Mouse (Mus musculus) hindbrain, embryonic 11.5 days (tissue): Measurements from ENCODE around the gene Gm5662. TPM values are rescaled to one million over a fixed set of nuclear protein-coding genes. Genes with fewer than 3 reads are reported as not detected.
"Not testable (repeated sequence)": the region's sequence is repeated elsewhere in the genome, so short reads cannot be mapped to it uniquely, and the experiment has no call there.

Experiments used
- ATAC-seq: fragments of 200-750 bp; cut with Nextera tagmentation; 2 replicates; pipeline ENCODE4 v1.8.0; 2017; ENCODE audit warnings: mild to moderate bottlenecking, moderate TSS enrichment, moderate library complexity; ENCODE audit not compliant: low FRiP score
- DNase-seq: peaks from one replicate; pipeline ENCODE4 v3.0.0-alpha.2; 2015; ENCODE audit warnings: low spot score
- H3K27ac ChIP-seq: fragments of 300-500 bp; sonication (generic); 2 replicates; pipeline ENCODE4 v1.5.1; 2014; ENCODE audit warnings: mild to moderate bottlenecking, low read depth, low read length
- H3K27me3 ChIP-seq: fragments of 300-500 bp; sonication (generic); 2 replicates; pipeline ENCODE4 v1.6.1; 2014; ENCODE audit warnings: mild to moderate bottlenecking, low read length, moderate library complexity, mixed read lengths; ENCODE audit not compliant: control insufficient read depth, insufficient read depth
- H3K36me3 ChIP-seq: fragments of 300-500 bp; sonication (generic); 2 replicates; pipeline ENCODE4 v1.6.1; 2014; ENCODE audit warnings: mild to moderate bottlenecking, low read length, moderate library complexity, mixed read lengths; ENCODE audit not compliant: control insufficient read depth, insufficient read depth
- H3K4me1 ChIP-seq: fragments of 300-500 bp; sonication (generic); replicated peaks from 2 replicates; pipeline ENCODE4 v1.6.1; 2014; ENCODE audit warnings: low read length, mixed read lengths; ENCODE audit not compliant: control insufficient read depth, insufficient read depth
- H3K4me2 ChIP-seq: fragments of 300-500 bp; sonication (generic); replicated peaks from 2 replicates; pipeline ENCODE4 v1.6.1; 2014; ENCODE audit warnings: mild to moderate bottlenecking, low read depth, low read length
- H3K4me3 ChIP-seq: fragments of 300-500 bp; sonication (generic); 2 replicates; pipeline ENCODE4 v1.5.1; 2014; ENCODE audit warnings: low read depth, low read length
- H3K9ac ChIP-seq: fragments of 300-500 bp; sonication (generic); 2 replicates; pipeline ENCODE4 v1.6.1; 2014; ENCODE audit warnings: low read depth, low read length
- H3K9me3 ChIP-seq: fragments of 300-500 bp; sonication (generic); 2 replicates; pipeline ENCODE4 v1.6.1; 2016; ENCODE audit warnings: low read length; ENCODE audit not compliant: control insufficient read depth
- WGBS: fragments of 180-500 bp; shearing (Covaris S2); extraction: QIAGEN DNeasy Blood & Tissue Kit; methylation state at CpG from one replicate; pipeline ENCODE4 v1.1.7; 2014; 5-methylcytosine and 5-hydroxymethylcytosine counted together
- polyA plus RNA-seq: library from polyadenylated mRNA; unstranded; fragments of >200 nt; fragmentation: Nextera tagmentation; extraction: Ambion mirVana; gene quantifications from 2 replicates; pipeline ENCODE4 v1.2.1, GENCODE M21; 2014

Gm5662 gene
- polyA plus RNA-seq = not detected in 2 replicates

DNA sequence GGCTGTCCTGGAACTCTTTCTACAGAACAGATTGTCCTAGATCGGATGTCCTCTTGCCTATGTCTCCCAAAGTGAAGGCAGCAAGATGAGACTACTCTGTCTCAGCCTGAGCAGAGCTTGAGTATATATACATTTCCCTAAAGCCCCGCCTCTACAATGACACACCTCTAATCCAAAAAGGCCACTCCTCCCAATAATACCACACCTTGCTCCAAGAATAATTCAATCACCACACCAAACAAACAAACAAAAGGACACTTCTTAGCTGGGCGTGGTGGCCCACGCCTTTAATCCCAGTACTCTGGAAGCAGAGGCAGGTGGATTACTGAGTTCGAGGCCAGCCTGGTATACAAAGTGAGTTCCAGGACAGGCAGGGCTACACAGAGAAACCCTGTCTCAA, at the start of gene Gm5662:
Gene Gm5662 (minus strand): TSS at position 101 of the 400 bp plus-strand sequence.
- not testable (repeated sequence) for H3K4me1 ChIP-seq, ATAC-seq, H3K27me3 ChIP-seq, H3K36me3 ChIP-seq, H3K4me2 ChIP-seq, DNase-seq, H3K4me3 ChIP-seq, H3K9ac ChIP-seq, H3K9me3 ChIP-seq, H3K27ac ChIP-seq
- WGBS = 88% methylated on average over 5 of the region's 5 CpGs

DNA sequence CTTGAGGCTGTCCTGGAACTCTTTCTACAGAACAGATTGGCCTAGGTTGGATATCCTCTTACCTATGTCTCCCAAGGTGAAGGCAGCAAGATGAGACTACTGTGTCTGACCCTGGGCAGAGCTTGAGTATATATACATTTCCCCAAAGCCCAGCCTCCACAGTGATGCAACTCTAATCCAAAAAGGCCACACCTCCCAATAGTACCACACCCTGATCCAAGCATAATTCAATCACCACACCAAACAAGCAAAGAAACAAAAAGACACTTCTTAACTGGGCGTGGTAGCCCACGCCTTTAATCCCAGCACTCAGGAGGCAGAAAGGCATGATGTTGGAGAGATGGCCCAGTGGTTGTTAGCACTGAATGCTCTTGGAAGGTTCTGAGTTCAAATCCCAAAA, 49.6 kb upstream of the Gm5662 start, which contains the start of gene Gm5039:
Gene Gm5039 (minus strand): TSS at position 101 of the 400 bp plus-strand sequence.
- H3K36me3 ChIP-seq, H3K4me3 ChIP-seq, ATAC-seq, H3K4me1 ChIP-seq, H3K27me3 ChIP-seq, DNase-seq, H3K27ac ChIP-seq, H3K9ac ChIP-seq, H3K9me3 ChIP-seq, H3K4me2 ChIP-seq: not testable (repeated sequence)
- 94% methylated on average over 2 of the region's 2 CpGs for WGBS

GRCm38 (mm10) chr12:88314556-88314955, 40.3 kb upstream of the Gm5662 start:
- no peak overlapping the region for H3K4me2 ChIP-seq
- no peak for DNase-seq
- no peak overlapping the region for H3K9ac ChIP-seq
- no peaks in the 10 kb centered on the region for H3K36me3 ChIP-seq
- H3K27ac ChIP-seq = no peak overlapping the region
- no peak for ATAC-seq
- no peaks in the 10 kb centered on the region for H3K4me1 ChIP-seq
- WGBS = 87% methylated on average over 3 of the region's 3 CpGs
- no peaks in the 10 kb centered on the region for H3K27me3 ChIP-seq
- no peak overlapping the region for H3K4me3 ChIP-seq
- no peaks in the 10 kb centered on the region for H3K9me3 ChIP-seq

DNA sequence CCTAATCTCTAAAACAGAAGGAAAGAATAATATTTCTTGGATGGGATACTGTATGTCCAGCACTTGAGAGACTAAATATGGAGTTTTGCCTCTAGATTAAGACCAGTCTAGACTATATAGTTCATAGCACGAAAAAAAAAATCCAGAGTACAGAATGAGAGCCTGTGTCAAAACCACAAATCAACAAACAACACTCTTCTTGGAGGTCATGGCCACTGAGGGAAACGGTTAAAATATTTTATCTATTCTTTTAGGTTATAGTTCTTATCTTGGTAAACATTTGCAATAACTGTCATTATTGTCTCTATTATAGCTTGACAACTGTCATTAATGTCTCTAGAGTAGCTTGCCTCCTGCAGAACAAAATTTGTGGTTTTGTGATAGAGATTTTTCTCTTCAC, 22.9 kb upstream of the Gm5662 start:
- H3K27ac ChIP-seq, ATAC-seq, H3K4me1 ChIP-seq, H3K9ac ChIP-seq, H3K4me3 ChIP-seq, H3K27me3 ChIP-seq, DNase-seq, H3K36me3 ChIP-seq, H3K4me2 ChIP-seq, H3K9me3 ChIP-seq: not testable (repeated sequence)
- 82% methylated on average over 2 of the region's 2 CpGs for WGBS

GRCm38 (mm10) chr12:88293082-88293481, 18.8 kb upstream of the Gm5662 start:
- not testable (repeated sequence) for H3K4me1 ChIP-seq, H3K36me3 ChIP-seq, H3K4me2 ChIP-seq, H3K27ac ChIP-seq, DNase-seq, H3K4me3 ChIP-seq, H3K9me3 ChIP-seq, H3K9ac ChIP-seq, ATAC-seq, H3K27me3 ChIP-seq
- 81% methylated on average over 4 of the region's 4 CpGs for WGBS

GRCm38 (mm10) chr12:88285224-88285623, 10.9 kb upstream of the Gm5662 start:
- H3K4me2 ChIP-seq, H3K9ac ChIP-seq, H3K27me3 ChIP-seq, H3K36me3 ChIP-seq, H3K4me3 ChIP-seq, DNase-seq, H3K27ac ChIP-seq, H3K4me1 ChIP-seq, ATAC-seq, H3K9me3 ChIP-seq: not testable (repeated sequence)
- 98% methylated on average over 5 of the region's 5 CpGs for WGBS

GRCm38 (mm10) chr12:88257241-88257640, 17.1 kb downstream of the Gm5662 start:
- no peak overlapping the region for H3K4me3 ChIP-seq
- no peak overlapping the region for H3K27ac ChIP-seq
- ATAC-seq (0 out of 2 replicates have a peak, but pooled peaks have one; percentile 4), DNase-seq (no peak)
- no peaks in the 10 kb centered on the region for H3K4me1 ChIP-seq
- H3K36me3 ChIP-seq = no peaks in the 10 kb centered on the region
- no peaks in the 10 kb centered on the region for H3K27me3 ChIP-seq
- no peak overlapping the region for H3K9ac ChIP-seq
- no peak overlapping the region for H3K4me2 ChIP-seq
- H3K9me3 ChIP-seq = no peaks in the 10 kb centered on the region
- WGBS = 52% methylated on average over 1 of the region's 1 CpGs

- not testable (repeated sequence) for ATAC-seq
These were observed 18.4 kb downstream of the Gm5662 start for GRCm38 (mm10) chr12:88255917-88256316.

DNA sequence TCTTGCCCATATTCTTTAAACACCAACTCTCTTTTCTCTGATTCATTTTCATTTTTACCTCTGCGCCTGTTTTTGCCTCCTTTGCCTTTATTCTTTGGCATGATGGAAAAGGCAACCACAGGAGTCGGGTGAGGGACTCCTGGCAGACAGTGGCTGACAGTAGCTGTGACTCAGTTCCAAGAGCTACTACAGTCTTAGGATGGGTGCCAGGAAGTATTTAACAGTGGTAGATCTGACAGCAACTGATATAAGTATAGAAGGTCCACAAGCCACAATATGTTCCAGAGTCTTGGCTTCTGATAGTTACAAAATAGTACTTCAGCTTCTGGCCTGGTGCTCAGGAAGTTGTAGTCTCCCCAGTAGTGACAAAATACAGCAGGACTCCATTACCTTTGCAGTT, 24.3 kb downstream of the Gm5662 start, which contains the start of gene Gm8332:
Gene Gm8332 (minus strand): TSS at position 101 of the 400 bp plus-strand sequence.
- not testable (repeated sequence) for H3K9ac ChIP-seq, H3K4me1 ChIP-seq, H3K9me3 ChIP-seq, H3K27me3 ChIP-seq, H3K27ac ChIP-seq, H3K4me3 ChIP-seq, H3K4me2 ChIP-seq, ATAC-seq, DNase-seq, H3K36me3 ChIP-seq
- 92% methylated on average over 1 of the region's 2 CpGs for WGBS

More at GRCm38 (mm10) chr12:88255917-88256316, 18.4 kb downstream of the Gm5662 start:
- H3K36me3 ChIP-seq, H3K27ac ChIP-seq, DNase-seq, H3K9ac ChIP-seq, H3K9me3 ChIP-seq, H3K27me3 ChIP-seq, H3K4me3 ChIP-seq, H3K4me1 ChIP-seq, H3K4me2 ChIP-seq: not testable (repeated sequence)
- WGBS = 59% methylated on average over 2 of the region's 2 CpGs
